Mouse (Mus musculus) lung, postnatal 0 days (tissue): Measurements from ENCODE around the gene Gpc1.

Experiments used
- CTCF ChIP-seq: IDR thresholded peaks from 2 replicates; pipeline ENCODE4 v1.5.1; 2016; ENCODE audit warnings: antibody characterized with exemption, mild to moderate bottlenecking
- EP300 ChIP-seq: IDR thresholded peaks from 2 replicates; pipeline ENCODE4 v1.6.1; 2016; ENCODE audit warnings: antibody characterized with exemption, mild to moderate bottlenecking, control low read depth

- TF ChIP-seq CTCF = no peak
- no peak for TF ChIP-seq EP300
Measured at GRCm38 (mm10) chr1:92781862-92782261, 49.6 kb upstream of the Gpc1 start.
